Mouse (Mus musculus) right cerebral cortex, postnatal 25 days (tissue): ENCODE measurements at regions not wholly inside any gene's neighbourhood (a gene's known extent, or its start where the extent isn't known, plus 50 kb on each side); places are given as distances from the start of the nearest gene placed in this dataset.
A peak's percentile ranks its signal among the peaks of the same experiment; 100 is the strongest.

ENCODE experiments used
- DNase-seq: peaks from one replicate; pipeline ENCODE4 v3.0.0; 2022

- DNase-seq, result no peak
These were observed 214.5 kb upstream of the Nbea start for GRCm38 (mm10) chr3:56397851-56398496.

GRCm38 (mm10) chr3:56393134-56393533 lies 209.6 kb upstream of the Nbea start:
- no peak for DNase-seq

- no peak for DNase-seq
These were observed 196.8 kb upstream of the Nbea start for GRCm38 (mm10) chr3:56380316-56380715.

- DNase-seq, result no peak
These were observed 196.0 kb upstream of the Nbea start for GRCm38 (mm10) chr3:56379500-56379899.

GRCm38 (mm10) chr3:56362543-56362942 lies 179.0 kb upstream of the Nbea start:
- DNase-seq, result peak; percentile 29

- DNase-seq, result peak; percentile 15
These were observed 173.7 kb upstream of the Nbea start for GRCm38 (mm10) chr3:56357035-56357701.

- DNase-seq, result no peak
These were observed 172.8 kb upstream of the Nbea start for GRCm38 (mm10) chr3:56356163-56356882.
